Mouse (Mus musculus): ENCODE measurements at regions not wholly inside any gene's neighbourhood (a gene's known extent, or its start where the extent isn't known, plus 50 kb on each side); places are given as distances from the start of the nearest gene placed in this dataset.
"Not testable (repeated sequence)": the region's sequence is repeated elsewhere in the genome, so short reads cannot be mapped to it uniquely, and the experiment has no call there.

DNA sequence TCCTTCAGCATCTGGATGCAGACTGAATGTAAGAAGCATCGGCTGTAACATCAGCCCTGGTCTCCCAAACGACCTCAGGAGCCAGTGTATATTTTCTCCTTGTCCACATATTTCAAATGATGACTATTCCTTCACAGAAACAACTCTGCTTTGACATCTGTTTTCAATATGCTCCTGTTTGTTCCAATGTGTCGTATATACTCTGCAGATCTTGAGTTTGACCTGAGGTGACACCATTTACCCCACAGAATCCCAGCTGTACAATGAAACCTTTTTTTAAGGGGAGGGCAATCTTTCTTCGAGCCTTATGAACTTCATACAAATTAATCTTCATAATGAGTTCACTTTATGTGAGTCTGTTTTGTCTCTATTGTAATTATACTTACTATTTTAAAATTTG is 341.7 kb upstream of the Nrsn1 start:
- DNase-seq, result no peak
- Histone ChIP-seq H3K4me3 (ENCODE audit: control insufficient read depth, insufficient read depth, low read length) (no peak overlapping the region), H3K4me1 (replicated peaks; ENCODE audit: control insufficient read depth, insufficient read depth, low read length) (no peaks in the 10 kb centered on the region), H3K27ac (ENCODE audit: control insufficient read depth, insufficient read depth, low read length) (no peak overlapping the region), H3K36me3 (ENCODE audit: control insufficient read depth, insufficient read depth, low read length) (no peaks in the 10 kb centered on the region), H3K27me3 (ENCODE audit: control insufficient read depth, insufficient read depth, low read length) (no peaks in the 10 kb centered on the region)
- TF ChIP-seq POLR2A (IDR thresholded peaks at IDR 0.05; ENCODE audit: control insufficient read depth, extremely low read depth, insufficient read depth, low read length, poor library complexity), result no peak
- TF ChIP-seq CTCF (IDR thresholded peaks at IDR 0.05; ENCODE audit: borderline replicate concordance, control insufficient read depth, extremely low read depth, insufficient read depth, low read length, poor library complexity), result no peak
- 81% methylated on average over 4 of the region's 4 CpGs for WGBS

DNA sequence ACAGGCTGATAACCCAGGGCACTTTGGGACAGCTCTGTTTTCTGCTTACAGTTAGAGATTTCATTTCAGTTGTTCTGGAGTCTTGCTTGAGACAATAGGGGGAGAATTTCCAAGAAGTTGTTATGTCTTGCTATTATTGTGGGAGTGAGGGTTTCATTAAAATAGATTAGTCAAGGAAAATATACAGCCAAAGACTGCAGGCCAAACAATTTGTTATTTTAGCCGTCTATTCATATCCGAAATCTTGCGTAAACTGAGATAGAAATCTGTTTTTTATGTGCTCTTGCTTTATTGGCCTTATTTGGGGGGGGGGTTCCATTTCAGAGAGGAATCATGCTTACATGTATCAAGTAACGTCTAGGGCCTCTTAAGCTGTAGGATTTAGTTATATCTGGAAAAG is 339.3 kb upstream of the Nrsn1 start:
- Histone ChIP-seq H3K36me3 (ENCODE audit: control insufficient read depth, insufficient read depth, low read length) (no peaks in the 10 kb centered on the region), H3K27ac (ENCODE audit: control insufficient read depth, insufficient read depth, low read length) (no peak overlapping the region), H3K27me3 (ENCODE audit: control insufficient read depth, insufficient read depth, low read length) (no peaks in the 10 kb centered on the region), H3K4me1 (replicated peaks; ENCODE audit: control insufficient read depth, insufficient read depth, low read length) (no peaks in the 10 kb centered on the region), H3K4me3 (ENCODE audit: control insufficient read depth, insufficient read depth, low read length) (no peak overlapping the region)
- WGBS, result 92% methylated on average over 4 of the region's 4 CpGs
- no peak for DNase-seq
- TF ChIP-seq CTCF (IDR thresholded peaks at IDR 0.05; ENCODE audit: borderline replicate concordance, control insufficient read depth, extremely low read depth, insufficient read depth, low read length, poor library complexity) (no peak), POLR2A (IDR thresholded peaks at IDR 0.05; ENCODE audit: control insufficient read depth, extremely low read depth, insufficient read depth, low read length, poor library complexity) (no peak)

DNA sequence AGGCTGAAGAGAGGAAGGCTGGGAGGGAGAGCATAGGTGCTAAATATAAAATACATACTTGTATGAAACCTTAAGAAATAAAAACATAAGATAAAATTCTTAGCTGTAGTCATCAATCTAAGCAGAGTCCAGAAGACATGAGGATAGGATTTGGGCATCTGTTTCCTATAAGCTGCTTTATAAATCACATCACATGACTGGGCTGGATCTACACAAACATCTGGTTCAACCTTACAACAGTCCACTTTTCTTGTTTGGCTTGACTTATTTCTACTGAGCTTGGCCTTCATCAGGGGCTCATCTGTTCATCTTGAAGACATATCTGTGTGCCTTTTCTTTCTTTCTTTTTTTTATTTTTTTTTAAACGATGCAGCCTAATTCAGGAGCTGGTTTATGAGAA is 338.9 kb upstream of the Nrsn1 start:
- no peak for TF ChIP-seq CTCF (IDR thresholded peaks at IDR 0.05; ENCODE audit: borderline replicate concordance, control insufficient read depth, extremely low read depth, insufficient read depth, low read length, poor library complexity)
- TF ChIP-seq POLR2A (IDR thresholded peaks at IDR 0.05; ENCODE audit: control insufficient read depth, extremely low read depth, insufficient read depth, low read length, poor library complexity), result no peak
- no peak for DNase-seq
- 89% methylated on average over 1 of the region's 1 CpGs for WGBS

DNA sequence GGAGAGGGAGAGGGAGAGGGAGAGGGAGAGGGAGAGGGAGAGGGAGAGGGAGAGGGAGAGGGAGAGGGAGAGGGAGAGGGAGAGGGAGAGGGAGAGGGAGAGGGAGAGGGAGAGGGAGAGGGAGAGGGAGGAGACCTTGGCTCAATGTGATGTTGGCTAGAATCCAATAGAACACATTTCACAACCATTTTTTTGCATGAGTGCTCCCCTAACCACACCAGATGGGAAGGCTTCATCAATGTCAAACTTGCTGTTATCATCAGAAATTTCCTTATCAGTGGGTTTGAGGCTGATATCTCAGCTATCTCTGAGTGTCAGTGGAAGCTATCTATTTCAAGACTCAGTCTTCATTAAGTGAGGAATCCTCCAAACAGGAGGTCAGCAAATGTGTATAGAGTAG is 331.0 kb upstream of the Nrsn1 start:
- H3K4me3 ChIP-seq (ENCODE audit: control insufficient read depth, insufficient read depth, low read length); H3K36me3 ChIP-seq (ENCODE audit: control insufficient read depth, insufficient read depth, low read length); H3K27me3 ChIP-seq (ENCODE audit: control insufficient read depth, insufficient read depth, low read length); DNase-seq; H3K4me1 ChIP-seq (replicated peaks; ENCODE audit: control insufficient read depth, insufficient read depth, low read length); H3K27ac ChIP-seq (ENCODE audit: control insufficient read depth, insufficient read depth, low read length): not testable (repeated sequence)

More for the DNA sequence above, 338.9 kb upstream of the Nrsn1 start:
- Histone ChIP-seq H3K27ac (ENCODE audit: control insufficient read depth, insufficient read depth, low read length) (no peak overlapping the region), H3K4me1 (replicated peaks; ENCODE audit: control insufficient read depth, insufficient read depth, low read length) (no peaks in the 10 kb centered on the region), H3K36me3 (ENCODE audit: control insufficient read depth, insufficient read depth, low read length) (no peaks in the 10 kb centered on the region), H3K4me3 (ENCODE audit: control insufficient read depth, insufficient read depth, low read length) (no peak overlapping the region), H3K27me3 (ENCODE audit: control insufficient read depth, insufficient read depth, low read length) (no peaks in the 10 kb centered on the region)

DNA sequence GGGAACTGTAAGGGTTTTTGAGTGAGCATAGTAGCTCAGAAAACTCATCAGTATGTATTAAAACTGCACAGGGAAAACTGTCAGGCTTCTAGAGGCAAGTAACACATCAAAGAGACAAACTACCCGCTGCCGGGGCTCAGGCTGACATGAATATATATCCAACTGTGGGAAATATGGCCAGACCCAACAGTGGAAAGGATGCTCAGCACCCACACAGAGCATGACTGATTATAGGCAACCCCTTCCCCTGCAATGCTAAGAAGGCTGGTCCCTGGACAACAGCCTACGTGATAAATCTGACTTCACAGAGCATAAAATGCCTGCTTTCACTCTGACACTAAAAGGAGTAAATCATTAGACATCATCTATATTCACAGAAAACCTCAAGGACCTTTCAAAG is 324.3 kb upstream of the Nrsn1 start:
- H3K27ac ChIP-seq (ENCODE audit: control insufficient read depth, insufficient read depth, low read length), result no peak overlapping the region
- DNase-seq, result no peak
- no peak overlapping the region for H3K4me3 ChIP-seq (ENCODE audit: control insufficient read depth, insufficient read depth, low read length)
- H3K36me3 ChIP-seq (ENCODE audit: control insufficient read depth, insufficient read depth, low read length), result no peaks in the 10 kb centered on the region
- no peaks in the 10 kb centered on the region for H3K27me3 ChIP-seq (ENCODE audit: control insufficient read depth, insufficient read depth, low read length)
- H3K4me1 ChIP-seq (replicated peaks; ENCODE audit: control insufficient read depth, insufficient read depth, low read length), result no peaks in the 10 kb centered on the region
- TF ChIP-seq CTCF (IDR thresholded peaks at IDR 0.05; ENCODE audit: borderline replicate concordance, control insufficient read depth, extremely low read depth, insufficient read depth, low read length, poor library complexity) (no peak), POLR2A (IDR thresholded peaks at IDR 0.05; ENCODE audit: control insufficient read depth, extremely low read depth, insufficient read depth, low read length, poor library complexity) (no peak)
- WGBS, result 92% methylated on average over 3 of the region's 3 CpGs

- H3K4me3 ChIP-seq (ENCODE audit: control insufficient read depth, insufficient read depth, low read length), result no peak overlapping the region
- WGBS, result 88% methylated on average over 5 of the region's 5 CpGs
- no peak for DNase-seq
- no peaks in the 10 kb centered on the region for H3K27me3 ChIP-seq (ENCODE audit: control insufficient read depth, insufficient read depth, low read length)
- H3K4me1 ChIP-seq (replicated peaks; ENCODE audit: control insufficient read depth, insufficient read depth, low read length), result no peaks in the 10 kb centered on the region
- H3K27ac ChIP-seq (ENCODE audit: control insufficient read depth, insufficient read depth, low read length), result no peak overlapping the region
- no peaks in the 10 kb centered on the region for H3K36me3 ChIP-seq (ENCODE audit: control insufficient read depth, insufficient read depth, low read length)
- TF ChIP-seq POLR2A (IDR thresholded peaks at IDR 0.05; ENCODE audit: control insufficient read depth, extremely low read depth, insufficient read depth, low read length, poor library complexity) (no peak), CTCF (IDR thresholded peaks at IDR 0.05; ENCODE audit: borderline replicate concordance, control insufficient read depth, extremely low read depth, insufficient read depth, low read length, poor library complexity) (no peak)
Observed at GRCm38 (mm10) chr13:25570641-25571040, 300.3 kb upstream of the Nrsn1 start.

GRCm38 (mm10) chr13:25562746-25563145 is 292.4 kb upstream of the Nrsn1 start:
- peak; percentile 16 for DNase-seq
- Histone ChIP-seq H3K4me1 (replicated peaks; ENCODE audit: control insufficient read depth, insufficient read depth, low read length) (no peaks in the 10 kb centered on the region), H3K36me3 (ENCODE audit: control insufficient read depth, insufficient read depth, low read length) (no peaks in the 10 kb centered on the region), H3K27ac (ENCODE audit: control insufficient read depth, insufficient read depth, low read length) (no peak overlapping the region), H3K27me3 (ENCODE audit: control insufficient read depth, insufficient read depth, low read length) (no peaks in the 10 kb centered on the region), H3K4me3 (ENCODE audit: control insufficient read depth, insufficient read depth, low read length) (no peak overlapping the region)
- no peak for TF ChIP-seq CTCF (IDR thresholded peaks at IDR 0.05; ENCODE audit: borderline replicate concordance, control insufficient read depth, extremely low read depth, insufficient read depth, low read length, poor library complexity)
- no peak for TF ChIP-seq POLR2A (IDR thresholded peaks at IDR 0.05; ENCODE audit: control insufficient read depth, extremely low read depth, insufficient read depth, low read length, poor library complexity)
- 6% methylated on average over 2 of the region's 2 CpGs for WGBS
